Mouse (Mus musculus): ENCODE measurements at regions not wholly inside any gene's neighbourhood (a gene's known extent, or its start where the extent isn't known, plus 50 kb on each side); places are given as distances from the start of the nearest gene placed in this dataset.
A peak's percentile ranks its signal among the peaks of the same experiment; 100 is the strongest.

DNA sequence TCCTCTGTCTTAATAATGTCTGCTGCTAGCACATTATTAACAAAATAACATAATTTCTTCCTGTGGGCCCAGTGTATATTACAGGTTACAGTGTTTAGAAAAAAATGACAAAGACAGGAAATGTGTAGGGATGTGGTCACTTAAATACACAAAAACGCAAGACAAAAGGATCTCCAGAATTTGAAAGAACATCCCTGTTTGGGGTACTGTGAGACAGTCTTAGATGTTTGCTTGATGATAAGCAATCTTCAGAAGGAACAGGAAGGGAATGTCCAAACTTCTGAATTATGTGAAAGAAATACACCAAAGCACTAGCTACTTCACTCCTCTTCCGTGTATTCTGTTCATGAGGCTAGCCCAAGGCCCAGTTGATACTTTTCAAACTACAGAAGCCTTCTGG, 251.8 kb downstream of the Ptprc start:
- Histone ChIP-seq H3K4me1 (peaks cover 53% of the 10 kb centered on the region), H3K9me3 (replicated peaks) (no peaks in the 10 kb centered on the region), H3K27me3 (ENCODE audit: low read depth, poor library complexity, severe bottlenecking) (no peaks in the 10 kb centered on the region), H3K4me3 (no peak overlapping the region), H3K36me3 (peaks cover 17% of the 10 kb centered on the region), H3K27ac (replicated peaks) (no peak overlapping the region)
- 90% methylated on average over 2 of the region's 2 CpGs for WGBS
- no peak for DNase-seq (ENCODE audit: low spot score)

DNA sequence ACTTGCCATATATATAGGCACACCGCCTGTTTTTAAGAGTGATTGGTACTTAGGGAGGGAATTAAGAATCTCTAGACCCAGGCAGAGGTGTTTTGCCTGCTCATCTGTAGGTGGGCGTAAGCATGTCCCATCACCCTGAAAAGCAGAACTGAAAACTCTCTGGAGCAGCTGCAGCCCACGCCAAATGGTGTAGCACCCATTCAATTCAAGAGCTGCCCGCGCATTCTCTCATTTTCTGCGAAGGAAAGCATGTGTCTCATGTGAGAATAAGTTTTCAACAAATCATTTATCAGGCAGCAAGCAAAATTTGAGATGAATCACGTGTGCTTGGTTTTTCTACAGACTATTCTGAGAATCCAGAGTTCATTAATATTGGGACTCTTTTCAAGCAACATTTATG, 252.7 kb downstream of the Ptprc start:
- Histone ChIP-seq H3K4me3 (no peak overlapping the region), H3K27me3 (ENCODE audit: low read depth, poor library complexity, severe bottlenecking) (no peaks in the 10 kb centered on the region), H3K4me1 (peaks cover 43% of the 10 kb centered on the region), H3K27ac (replicated peaks) (no peak overlapping the region), H3K9me3 (replicated peaks) (no peaks in the 10 kb centered on the region), H3K36me3 (peaks cover 26% of the 10 kb centered on the region)
- WGBS = 94% methylated on average over 7 of the region's 7 CpGs
- no peak for DNase-seq (ENCODE audit: low spot score)

DNA sequence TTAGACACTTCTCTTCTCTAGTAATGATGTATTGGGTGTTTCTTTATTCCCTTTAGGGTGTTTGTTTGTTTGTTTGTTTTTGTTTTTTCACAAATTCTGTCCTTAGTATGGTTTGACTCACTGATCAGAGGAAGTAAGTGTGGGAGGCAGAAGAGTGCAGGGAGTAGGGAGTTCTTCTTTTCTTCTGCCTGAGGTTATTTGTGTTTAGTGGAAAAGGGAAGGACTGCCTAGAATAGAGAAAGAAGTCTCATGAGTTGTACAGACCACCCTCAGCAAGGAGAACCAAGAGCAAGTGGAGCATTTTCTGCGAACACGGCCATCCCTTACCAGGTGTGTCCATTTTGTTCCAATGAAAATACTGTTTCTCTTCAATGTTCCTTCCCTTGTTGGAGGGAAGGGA, 253.9 kb downstream of the Ptprc start:
- no peak for DNase-seq (ENCODE audit: low spot score)
- Histone ChIP-seq H3K9me3 (replicated peaks) (no peaks in the 10 kb centered on the region), H3K27ac (replicated peaks) (no peak overlapping the region), H3K4me3 (no peak overlapping the region), H3K4me1 (peaks cover 32% of the 10 kb centered on the region), H3K27me3 (ENCODE audit: low read depth, poor library complexity, severe bottlenecking) (no peaks in the 10 kb centered on the region), H3K36me3 (peaks cover 38% of the 10 kb centered on the region)
- 91% methylated on average over 2 of the region's 2 CpGs for WGBS

DNA sequence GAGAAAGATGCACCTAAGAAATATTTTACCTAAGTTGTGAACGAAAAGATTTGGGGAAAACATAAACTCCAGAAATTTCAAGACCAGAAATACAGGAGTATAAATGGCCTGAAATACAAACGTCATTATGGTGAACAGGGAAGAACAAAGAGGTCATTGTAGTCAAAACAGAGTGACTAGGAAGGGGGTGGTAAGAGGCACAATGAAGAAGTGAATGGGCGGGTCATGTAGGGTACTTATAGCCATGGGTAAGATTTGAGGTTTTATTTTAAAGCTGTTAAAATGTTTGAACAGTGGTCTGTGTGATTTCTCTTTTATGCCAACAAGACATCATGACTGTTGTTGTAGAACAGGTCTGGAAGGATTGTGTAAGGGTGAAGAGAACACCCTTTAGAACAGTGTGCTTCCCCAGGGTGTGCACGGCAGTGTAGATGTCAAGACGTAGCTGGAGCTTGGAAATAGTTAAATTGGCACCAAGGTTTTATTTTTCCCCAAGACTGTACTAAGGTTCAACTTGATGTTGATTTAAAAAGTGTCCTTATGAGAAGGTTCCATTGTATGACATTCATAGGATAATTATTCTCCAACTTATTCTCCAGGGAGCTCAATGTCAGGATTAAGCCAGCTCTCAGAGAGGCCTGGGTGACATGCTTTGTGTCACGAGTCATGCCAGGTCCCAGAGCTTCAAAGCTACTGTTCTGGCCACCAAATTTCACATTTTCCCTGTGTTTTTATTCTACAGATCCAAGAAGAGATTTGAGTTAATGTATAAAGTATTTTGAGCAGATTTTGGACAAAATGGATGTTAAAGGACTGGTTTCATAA, 255.6 kb downstream of the Ptprc start:
- Histone ChIP-seq H3K27me3 (ENCODE audit: low read depth, poor library complexity, severe bottlenecking) (no peaks in the 10 kb centered on the region), H3K36me3 (peaks cover 45% of the 10 kb centered on the region), H3K9me3 (replicated peaks) (no peaks in the 10 kb centered on the region), H3K4me1 (peaks cover 19% of the 10 kb centered on the region), H3K4me3 (no peak overlapping the region), H3K27ac (replicated peaks) (no peak overlapping the region; the same call in 1 of the 2 replicates)
- WGBS = 69% methylated on average over 6 of the region's 6 CpGs
- no peak for DNase-seq (ENCODE audit: low spot score)

DNA sequence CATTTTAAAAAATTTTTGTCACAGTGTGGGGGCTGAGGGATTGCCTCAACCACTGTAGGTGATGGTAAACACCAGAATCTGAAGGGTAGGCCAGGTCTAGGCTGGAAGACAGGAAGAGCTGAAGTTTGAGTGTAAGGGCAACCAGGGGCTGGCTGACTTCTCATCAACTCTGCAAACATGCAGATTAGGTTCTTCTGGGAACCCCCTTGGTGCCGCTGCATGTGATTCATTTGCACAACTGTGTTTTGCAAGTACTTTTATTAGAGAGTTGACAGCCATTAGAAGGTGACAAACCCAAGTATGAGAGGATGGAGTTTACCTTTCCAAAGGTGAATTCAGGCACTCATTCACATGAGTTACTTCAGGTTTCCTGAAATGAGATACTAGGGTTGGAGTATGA, 258.1 kb downstream of the Ptprc start:
- Histone ChIP-seq H3K27me3 (ENCODE audit: low read depth, poor library complexity, severe bottlenecking) (no peaks in the 10 kb centered on the region), H3K27ac (replicated peaks) (no peak overlapping the region), H3K4me3 (no peak overlapping the region), H3K36me3 (peaks cover 33% of the 10 kb centered on the region), H3K9me3 (replicated peaks) (no peaks in the 10 kb centered on the region), H3K4me1 (peaks cover 24% of the 10 kb centered on the region)
- 69% methylated on average over 1 of the region's 1 CpGs for WGBS
- no peak for DNase-seq (ENCODE audit: low spot score)

DNA sequence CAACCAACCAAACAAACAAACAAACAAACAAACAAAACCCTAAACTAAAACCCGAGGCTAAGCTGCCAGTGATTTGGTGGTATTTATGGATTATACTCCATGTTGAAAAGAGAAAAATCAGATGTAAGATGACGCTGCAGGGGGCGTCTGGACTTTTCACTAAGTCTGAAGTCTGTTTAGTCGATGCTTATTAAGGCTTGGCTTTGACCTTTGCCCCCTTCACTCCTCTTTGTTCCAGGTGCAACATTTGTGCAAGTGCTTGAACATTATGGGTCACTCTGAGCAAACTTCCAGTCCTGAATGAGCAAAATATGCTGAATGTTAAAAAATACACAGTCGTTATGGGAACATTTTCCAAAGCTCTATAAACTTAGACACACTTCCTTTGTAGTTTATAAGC, 268.6 kb downstream of the Ptprc start:
- Histone ChIP-seq H3K27ac (replicated peaks) (no peak overlapping the region), H3K4me3 (no peak overlapping the region), H3K9me3 (replicated peaks) (no peaks in the 10 kb centered on the region), H3K4me1 (peaks cover 43% of the 10 kb centered on the region), H3K27me3 (ENCODE audit: low read depth, poor library complexity, severe bottlenecking) (no peaks in the 10 kb centered on the region), H3K36me3 (peaks cover 29% of the 10 kb centered on the region)
- DNase-seq (ENCODE audit: low spot score) = no peak
- 51% methylated on average over 5 of the region's 5 CpGs for WGBS

DNA sequence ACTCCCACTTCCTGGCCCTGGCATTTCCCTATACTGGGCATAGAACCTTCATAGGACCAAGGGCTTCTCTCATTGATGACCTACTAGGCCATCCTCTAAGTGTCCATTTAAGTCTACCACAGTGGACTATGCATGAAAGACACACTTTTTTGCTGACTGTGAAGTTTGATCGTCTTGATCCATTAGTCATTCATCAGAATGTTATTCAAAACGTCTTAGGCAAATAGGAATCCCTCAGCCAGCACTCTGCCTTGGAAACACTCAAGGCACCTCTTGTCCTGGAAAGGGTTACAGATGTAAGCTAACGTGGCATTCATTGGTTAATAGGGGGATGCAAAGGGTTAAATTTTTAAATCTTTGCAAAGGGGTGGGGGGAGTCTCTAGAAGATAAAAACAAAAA, 269.0 kb downstream of the Ptprc start:
- 56% methylated on average over 3 of the region's 3 CpGs for WGBS
- peaks cover 48% of the 10 kb centered on the region for H3K4me1 ChIP-seq
- no peak for DNase-seq (ENCODE audit: low spot score)
- H3K27me3 ChIP-seq (ENCODE audit: low read depth, poor library complexity, severe bottlenecking) = no peaks in the 10 kb centered on the region
- H3K36me3 ChIP-seq = peaks cover 24% of the 10 kb centered on the region
- H3K27ac ChIP-seq (replicated peaks) = no peak overlapping the region
- no peaks in the 10 kb centered on the region for H3K9me3 ChIP-seq (replicated peaks)
- H3K4me3 ChIP-seq = no peak overlapping the region

DNA sequence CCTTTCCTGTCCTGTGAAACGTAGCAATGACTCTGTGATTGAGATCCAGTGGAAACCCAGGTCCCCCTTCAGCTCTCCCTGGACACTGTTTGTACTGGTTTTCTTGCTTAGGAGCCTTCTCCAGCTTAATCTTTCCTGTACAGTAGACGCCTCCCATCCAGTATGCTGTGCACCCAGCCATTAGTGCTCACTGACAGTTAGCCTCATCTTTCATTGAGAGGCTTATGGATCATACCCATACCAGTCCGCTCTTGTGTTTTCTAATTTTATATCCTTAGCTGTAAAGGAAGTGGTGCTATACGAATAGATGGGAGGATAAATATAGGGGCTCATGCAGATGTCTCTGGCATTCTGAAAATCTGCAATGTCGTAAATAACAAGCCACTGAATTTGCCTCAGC, 269.9 kb downstream of the Ptprc start:
- Histone ChIP-seq H3K36me3 (peaks cover 16% of the 10 kb centered on the region; the same call in 1 of the 2 replicates), H3K4me1 (peaks cover 53% of the 10 kb centered on the region), H3K27me3 (ENCODE audit: low read depth, poor library complexity, severe bottlenecking) (no peaks in the 10 kb centered on the region), H3K9me3 (replicated peaks) (no peaks in the 10 kb centered on the region), H3K27ac (replicated peaks) (no peak overlapping the region), H3K4me3 (no peak overlapping the region)
- DNase-seq (ENCODE audit: low spot score) = no peak
- 90% methylated on average over 5 of the region's 5 CpGs for WGBS

DNA sequence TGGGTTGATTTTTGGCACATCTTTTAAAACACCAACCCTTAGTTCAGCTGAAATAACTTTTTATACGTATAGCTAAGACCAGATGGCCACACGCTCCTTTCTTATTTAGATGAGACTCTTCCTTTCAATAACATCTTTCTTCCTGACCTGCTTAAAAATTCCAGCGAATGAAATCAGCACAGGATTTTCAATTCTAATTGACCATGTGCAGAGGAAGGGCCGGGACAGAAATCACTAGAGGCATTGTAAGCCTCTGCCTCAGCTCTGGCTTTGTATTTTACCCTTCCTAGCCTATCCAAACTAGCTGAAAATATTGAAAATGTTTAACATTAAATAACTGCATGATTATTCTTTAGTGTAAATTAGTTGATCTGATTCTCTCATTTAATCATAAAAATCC, 272.2 kb downstream of the Ptprc start:
- 32% methylated on average over 4 of the region's 4 CpGs for WGBS
- H3K4me1 ChIP-seq = peaks cover 53% of the 10 kb centered on the region
- no peak for DNase-seq (ENCODE audit: low spot score)
- H3K27ac ChIP-seq (replicated peaks) = peak overlapping the region; percentile 46; the same call in 1 of the 2 replicates
- no peaks in the 10 kb centered on the region for H3K9me3 ChIP-seq (replicated peaks)
- no peaks in the 10 kb centered on the region for H3K27me3 ChIP-seq (ENCODE audit: low read depth, poor library complexity, severe bottlenecking)
- peak overlapping the region; percentile 23; the same call in 1 of the 2 replicates for H3K4me3 ChIP-seq
- H3K36me3 ChIP-seq = peaks cover 1% of the 10 kb centered on the region; the same call in 1 of the 2 replicates

DNA sequence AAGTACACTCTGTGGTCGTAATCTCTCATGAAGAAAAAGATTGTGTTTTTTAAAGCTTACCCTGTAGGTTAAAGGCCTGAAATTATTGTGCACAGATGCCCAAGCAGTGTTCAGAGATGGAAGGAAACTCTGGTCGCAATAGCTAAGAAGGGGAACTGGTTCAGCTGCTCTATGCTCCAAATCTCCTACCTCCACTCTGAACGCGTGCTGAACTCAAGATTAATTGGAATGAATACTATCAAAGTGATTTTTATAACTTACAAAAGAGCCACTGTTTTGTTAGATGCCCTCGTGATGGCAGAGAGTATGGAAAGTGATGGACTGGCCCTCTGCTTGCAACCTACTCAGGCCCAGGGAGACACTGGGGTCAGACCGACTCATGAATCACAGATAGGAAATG, 272.6 kb downstream of the Ptprc start:
- Histone ChIP-seq H3K4me3 (peak overlapping the region; percentile 75), H3K27ac (replicated peaks) (peak overlapping the region; percentile 94), H3K4me1 (peaks cover 57% of the 10 kb centered on the region), H3K36me3 (no peaks in the 10 kb centered on the region), H3K27me3 (ENCODE audit: low read depth, poor library complexity, severe bottlenecking) (no peaks in the 10 kb centered on the region), H3K9me3 (replicated peaks) (no peaks in the 10 kb centered on the region)
- WGBS = 71% methylated on average over 6 of the region's 6 CpGs
- no peak for DNase-seq (ENCODE audit: low spot score)

DNA sequence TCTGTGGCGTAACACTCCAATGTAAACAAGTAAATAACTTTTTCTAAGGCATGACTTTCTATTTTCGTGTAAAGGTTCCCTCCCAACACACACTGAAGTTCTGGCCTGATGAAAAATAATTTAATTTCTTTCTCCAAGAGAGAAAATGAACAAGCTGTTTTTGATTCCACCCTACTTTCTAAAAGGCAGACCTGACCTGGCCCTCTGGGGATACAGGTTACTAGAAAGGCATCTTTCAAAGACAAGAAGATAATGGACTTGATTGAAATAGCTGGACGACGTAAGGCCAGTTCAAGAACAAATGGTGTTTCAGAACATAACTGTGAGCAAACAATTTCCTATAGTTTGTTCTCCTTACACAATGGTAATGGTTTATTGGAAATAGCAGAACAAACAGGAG, 273.5 kb downstream of the Ptprc start:
- H3K27ac ChIP-seq (replicated peaks) = peak overlapping the region; percentile 94; the same call in 1 of the 2 replicates
- peaks cover 61% of the 10 kb centered on the region for H3K4me1 ChIP-seq
- WGBS = 73% methylated on average over 4 of the region's 4 CpGs

DNA sequence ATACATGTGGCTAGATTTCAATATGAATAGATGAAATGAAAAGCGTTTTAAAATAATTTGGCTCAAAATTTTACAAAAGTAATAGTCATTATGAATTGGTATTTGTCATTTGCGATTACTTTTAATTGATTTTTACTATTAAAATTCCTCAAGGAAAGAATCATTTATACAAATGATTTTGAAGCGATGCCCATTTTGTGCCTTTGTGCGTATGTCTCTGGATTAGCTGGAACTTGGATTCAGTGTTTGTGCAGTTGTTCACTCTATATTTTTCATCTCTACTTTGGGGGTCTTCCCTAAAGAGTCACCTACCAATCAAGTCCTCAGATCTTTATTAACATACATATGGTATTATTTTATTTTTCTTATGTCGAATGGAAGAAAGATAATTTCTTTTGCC, 274.3 kb downstream of the Ptprc start:
- no peak for DNase-seq (ENCODE audit: low spot score)
- Histone ChIP-seq H3K27me3 (ENCODE audit: low read depth, poor library complexity, severe bottlenecking) (no peaks in the 10 kb centered on the region), H3K4me3 (peak overlapping the region; percentile 75), H3K9me3 (replicated peaks) (no peaks in the 10 kb centered on the region), H3K27ac (replicated peaks) (peak overlapping the region; percentile 94), H3K4me1 (peaks cover 53% of the 10 kb centered on the region), H3K36me3 (no peaks in the 10 kb centered on the region)
- 80% methylated on average over 5 of the region's 5 CpGs for WGBS

More for the DNA sequence above, 273.5 kb downstream of the Ptprc start:
- Histone ChIP-seq H3K9me3 (replicated peaks) (no peaks in the 10 kb centered on the region), H3K27me3 (ENCODE audit: low read depth, poor library complexity, severe bottlenecking) (no peaks in the 10 kb centered on the region), H3K36me3 (no peaks in the 10 kb centered on the region), H3K4me3 (peak overlapping the region; percentile 75)
- DNase-seq (ENCODE audit: low spot score) = no peak

DNA sequence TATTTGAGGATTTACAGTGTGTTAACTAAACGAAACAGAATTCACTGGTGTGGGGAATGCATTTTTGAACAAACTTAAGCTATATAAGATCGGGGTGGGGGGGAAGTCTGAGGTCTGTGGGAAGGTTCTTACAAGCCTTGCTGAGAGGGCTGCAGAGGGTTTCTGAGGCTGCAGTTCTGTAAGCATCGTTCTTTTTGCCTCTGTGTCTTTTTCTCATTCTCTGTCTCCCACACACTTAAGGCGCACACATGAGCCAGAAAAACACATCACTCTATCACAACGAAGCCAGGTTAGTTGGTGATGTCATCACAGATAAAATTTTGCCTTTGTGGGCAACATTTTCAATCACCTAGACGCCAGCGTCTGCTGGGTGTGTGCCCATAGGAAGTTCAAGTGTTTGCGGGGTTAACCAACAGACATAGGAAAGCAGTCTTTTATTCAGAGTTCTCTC, 274.9 kb downstream of the Ptprc start:
- H3K4me3 ChIP-seq = peak overlapping the region; percentile 75
- H3K36me3 ChIP-seq = no peaks in the 10 kb centered on the region
- no peak for DNase-seq (ENCODE audit: low spot score)
- no peaks in the 10 kb centered on the region for H3K27me3 ChIP-seq (ENCODE audit: low read depth, poor library complexity, severe bottlenecking)
- peaks cover 48% of the 10 kb centered on the region for H3K4me1 ChIP-seq
- H3K27ac ChIP-seq (replicated peaks) = peak overlapping the region; percentile 94
- no peaks in the 10 kb centered on the region for H3K9me3 ChIP-seq (replicated peaks)
- 34% methylated on average over 8 of the region's 8 CpGs for WGBS

Data from midbrain, embryonic 10.5 days (tissue).